ENCODE assay signal across 8 mouse cellular contexts in genomic region chr5:122158557-122159515, GRCm38 (mm10). TPM values are rescaled to one million over a fixed set of nuclear protein-coding genes. Genes with fewer than 3 reads are reported as not detected.
DNase-seq lines count a peak whose midpoint lies in the region; ATAC-seq lines count a peak whose summit lies in the region.

No protein-coding gene starts in this region.

- H3K4me2 ChIP-seq in hindbrain, embryonic 13.5 days: peak overlapping the region; percentile 86
- peak overlapping the region; percentile 83 for H3K4me2 ChIP-seq in liver, embryonic 15.5 days
- peak overlapping the region; percentile 76 for H3K4me2 ChIP-seq in neural tube, embryonic 15.5 days

- H3K27ac ChIP-seq in brown adipose tissue, adult 24 weeks (replicated peaks; ENCODE audit: low read depth, low read length): peak overlapping the region; percentile 18
- peak overlapping the region; percentile 93 for H3K27ac ChIP-seq in hindbrain, embryonic 13.5 days
- peak overlapping the region; percentile 82 for H3K27ac ChIP-seq in liver, embryonic 15.5 days (replicated peaks)
- peak overlapping the region; percentile 89 for H3K27ac ChIP-seq in neural tube, embryonic 15.5 days (replicated peaks)

- peak; percentile 60 for ATAC-seq in hindbrain, embryonic 13.5 days (ENCODE audit: low FRiP score)
- ATAC-seq in liver, embryonic 15.5 days (ENCODE audit: insufficient read depth): no peak
- ATAC-seq in neural tube, embryonic 15.5 days (ENCODE audit: low FRiP score): peak; percentile 51

- intact Hi-C loops in left cerebral cortex, postnatal 4 days (cut with DNase I): no loop called here

- H3K9ac ChIP-seq in hindbrain, embryonic 13.5 days: peak overlapping the region; percentile 96
- peak overlapping the region; percentile 92 for H3K9ac ChIP-seq in liver, embryonic 15.5 days
- peak overlapping the region; percentile 90 for H3K9ac ChIP-seq in neural tube, embryonic 15.5 days (replicated peaks)

- H3K4me1 ChIP-seq in brown adipose tissue, adult 24 weeks (ENCODE audit: control insufficient read depth, insufficient read depth, insufficient read length, low read length): peaks cover 22% of the 10 kb centered on the region
- H3K4me1 ChIP-seq in hindbrain, embryonic 13.5 days (replicated peaks): peaks cover 61% of the 10 kb centered on the region
- peaks cover 78% of the 10 kb centered on the region for H3K4me1 ChIP-seq in liver, embryonic 15.5 days (replicated peaks)
- peaks cover 57% of the 10 kb centered on the region for H3K4me1 ChIP-seq in neural tube, embryonic 15.5 days

- H3K9me3 ChIP-seq in hindbrain, embryonic 13.5 days: no peaks in the 10 kb centered on the region
- H3K9me3 ChIP-seq in liver, embryonic 15.5 days (replicated peaks): no peaks in the 10 kb centered on the region
- no peaks in the 10 kb centered on the region for H3K9me3 ChIP-seq in neural tube, embryonic 15.5 days (replicated peaks)

- 2% methylated on average over 42 of the region's 42 CpGs for WGBS in hindbrain, embryonic 13.5 days
- WGBS in liver, embryonic 15.5 days (ENCODE audit: insufficient replicate concordance): 1% methylated on average over 42 of the region's 42 CpGs
- WGBS in neural tube, embryonic 15.5 days: 2% methylated on average over 35 of the region's 42 CpGs

- H3K27me3 ChIP-seq in hindbrain, embryonic 13.5 days: no peaks in the 10 kb centered on the region
- H3K27me3 ChIP-seq in liver, embryonic 15.5 days: no peaks in the 10 kb centered on the region
- H3K27me3 ChIP-seq in neural tube, embryonic 15.5 days (replicated peaks): no peaks in the 10 kb centered on the region

- H3K36me3 ChIP-seq in hindbrain, embryonic 13.5 days: peaks cover 26% of the 10 kb centered on the region
- peaks cover 45% of the 10 kb centered on the region for H3K36me3 ChIP-seq in liver, embryonic 15.5 days (replicated peaks)
- peaks cover 4% of the 10 kb centered on the region; the same call in 1 of the 2 replicates for H3K36me3 ChIP-seq in neural tube, embryonic 15.5 days

- peak; percentile 34 for DNase-seq in left cerebral cortex, postnatal 4 days
- DNase-seq in left cerebral cortex, adult 9 months (ENCODE audit: low spot score in 2 of 2): no peak
- no peak for DNase-seq in layer of hippocampus, adult 11-12 months (ENCODE audit: low spot score)
- no peak for DNase-seq in frontal cortex, postnatal 14 days (ENCODE audit: low spot score in 2 of 2)

- H3K4me3 ChIP-seq in brown adipose tissue, adult 24 weeks (ENCODE audit: insufficient read depth, low read depth, low read length): peak overlapping the region; percentile 79
- H3K4me3 ChIP-seq in hindbrain, embryonic 13.5 days: peak overlapping the region; percentile 90
- peak overlapping the region; percentile 84 for H3K4me3 ChIP-seq in liver, embryonic 15.5 days (replicated peaks)
- peak overlapping the region; percentile 82 for H3K4me3 ChIP-seq in neural tube, embryonic 15.5 days (replicated peaks)

RNA-seq across cellular contexts. Expression of gene Ppp1cc, which starts 0.8 kb away (rescaled TPM):
- total RNA-seq in left cerebral cortex, postnatal 4 days (2021): 100 to 1,000 TPM; 212 to 227 TPM
- 85.4 and 119 TPM in 2 replicates for polyA plus RNA-seq in brown adipose tissue, adult 24 weeks (2012; ENCODE audit: insufficient read depth, insufficient read length, missing spikeins)
- 204 and 206 TPM in 2 replicates for polyA plus RNA-seq in hindbrain, embryonic 13.5 days (2015; fragmentation: Nextera tagmentation; extraction: Ambion mirVana)
- 142 and 147 TPM in 2 replicates for polyA plus RNA-seq in liver, embryonic 15.5 days (2015; fragmentation: Nextera tagmentation; extraction: Ambion mirVana)
- 184 and 200 TPM in 2 replicates for polyA plus RNA-seq in neural tube, embryonic 15.5 days (2015; fragmentation: Nextera tagmentation; extraction: Ambion mirVana)

RNA-seq across cellular contexts. Expression of gene Ccdc63, which starts 18.2 kb away (rescaled TPM):
- total RNA-seq in left cerebral cortex, postnatal 4 days (2021): 1 to 10 TPM in 1 of 2 experiments, not detected in 1; 1.2 TPM
- not detected in 2 replicates for polyA plus RNA-seq in brown adipose tissue, adult 24 weeks (2012; ENCODE audit: insufficient read depth, insufficient read length, missing spikeins)
- polyA plus RNA-seq in hindbrain, embryonic 13.5 days (2015; fragmentation: Nextera tagmentation; extraction: Ambion mirVana): not detected in 2 replicates
- 0.10 and 0.12 TPM in 2 replicates for polyA plus RNA-seq in liver, embryonic 15.5 days (2015; fragmentation: Nextera tagmentation; extraction: Ambion mirVana)
- 0.44 TPM in 1 of 2 replicates, not detected in the other for polyA plus RNA-seq in neural tube, embryonic 15.5 days (2015; fragmentation: Nextera tagmentation; extraction: Ambion mirVana)

RNA-seq across cellular contexts. Expression of gene Hvcn1, which starts 47.8 kb away (rescaled TPM):
- total RNA-seq in left cerebral cortex, postnatal 4 days (2021): 1 to 10 TPM in 1 of 2 experiments, under 1 TPM in 1; 0.84 to 1.2 TPM
- 5.7 and 7.7 TPM in 2 replicates for polyA plus RNA-seq in brown adipose tissue, adult 24 weeks (2012; ENCODE audit: insufficient read depth, insufficient read length, missing spikeins)
- polyA plus RNA-seq in hindbrain, embryonic 13.5 days (2015; fragmentation: Nextera tagmentation; extraction: Ambion mirVana): 1.8 and 2.2 TPM in 2 replicates
- 4.6 and 5.1 TPM in 2 replicates for polyA plus RNA-seq in liver, embryonic 15.5 days (2015; fragmentation: Nextera tagmentation; extraction: Ambion mirVana)
- polyA plus RNA-seq in neural tube, embryonic 15.5 days (2015; fragmentation: Nextera tagmentation; extraction: Ambion mirVana): 1.3 and 4.1 TPM in 2 replicates

RNA-seq across cellular contexts. Expression of gene Myl2, which starts 58.1 kb away (rescaled TPM):
- total RNA-seq in left cerebral cortex, postnatal 4 days (2021): not detected
- 80.9 and 86.8 TPM in 2 replicates for polyA plus RNA-seq in brown adipose tissue, adult 24 weeks (2012; ENCODE audit: insufficient read depth, insufficient read length, missing spikeins)
- polyA plus RNA-seq in hindbrain, embryonic 13.5 days (2015; fragmentation: Nextera tagmentation; extraction: Ambion mirVana): 3.7 and 7.3 TPM in 2 replicates
- polyA plus RNA-seq in liver, embryonic 15.5 days (2015; fragmentation: Nextera tagmentation; extraction: Ambion mirVana): 3.9 and 4.2 TPM in 2 replicates
- polyA plus RNA-seq in neural tube, embryonic 15.5 days (2015; fragmentation: Nextera tagmentation; extraction: Ambion mirVana): 1.8 and 4.7 TPM in 2 replicates

Comparison
In these comparisons a context has a peak if more than half of its experiments do, and no peak if none do; other contexts are left out.
1. H3K27ac ChIP-seq: peak in every context shown above with its lines; median percentile 93 in hindbrain, embryonic 13.5 days; 89 in neural tube, embryonic 15.5 days; 82 in liver, embryonic 15.5 days; 18 in brown adipose tissue, adult 24 weeks.